Mouse (Mus musculus) midbrain, postnatal 0 days (tissue): ENCODE data around the gene Phox2a. TPM values are rescaled to one million over a fixed set of nuclear protein-coding genes. Genes with fewer than 3 reads are reported as not detected.
A peak's percentile ranks its signal among the peaks of the same experiment; 100 is the strongest.

ENCODE experiments used
- ATAC-seq: fragments of 200-750 bp; cut with Nextera tagmentation; 2 replicates; pipeline ENCODE4 v1.8.0; 2017; ENCODE audit warnings: moderate number of reproducible peaks, mild to moderate bottlenecking, moderate TSS enrichment, moderate library complexity; ENCODE audit not compliant: low FRiP score
- DNase-seq: peaks from one replicate; pipeline ENCODE4 v3.0.0-alpha.2; 2015; ENCODE audit warnings: low spot score
- H3K27ac ChIP-seq: fragments of 300-500 bp; sonication (generic); 2 replicates; pipeline ENCODE4 v1.5.1; 2014; ENCODE audit warnings: low read depth, mild to moderate bottlenecking, low read length, mixed read lengths
- H3K27me3 ChIP-seq: fragments of 300-500 bp; sonication (generic); 2 replicates; pipeline ENCODE4 v1.6.1; 2014; ENCODE audit warnings: low read length, control low read depth, mixed read lengths; ENCODE audit not compliant: insufficient read depth
- H3K36me3 ChIP-seq: fragments of 300-500 bp; sonication (generic); 2 replicates; pipeline ENCODE4 v1.6.1; 2014; ENCODE audit warnings: low read length, control low read depth, mixed read lengths; ENCODE audit not compliant: insufficient read depth
- H3K4me1 ChIP-seq: fragments of 300-500 bp; sonication (generic); 2 replicates; pipeline ENCODE4 v1.6.1; 2014; ENCODE audit warnings: mild to moderate bottlenecking, control low read depth, antibody characterized with exemption, low read length, mixed read lengths; ENCODE audit not compliant: insufficient read depth
- H3K4me2 ChIP-seq: fragments of 300-500 bp; sonication (generic); 2 replicates; pipeline ENCODE4 v1.6.1; 2014; ENCODE audit warnings: low read depth, mild to moderate bottlenecking, low read length, mixed read lengths; ENCODE audit not compliant: poor library complexity, severe bottlenecking
- H3K4me3 ChIP-seq: fragments of 300-500 bp; sonication (generic); 2 replicates; pipeline ENCODE4 v1.5.1; 2014; ENCODE audit warnings: low read depth, mild to moderate bottlenecking, low read length, moderate library complexity
- H3K9ac ChIP-seq: fragments of 300-500 bp; sonication (generic); replicated peaks from 2 replicates; pipeline ENCODE4 v1.6.1; 2014; ENCODE audit warnings: mild to moderate bottlenecking, low read length, moderate library complexity, mixed read lengths; ENCODE audit not compliant: poor library complexity, severe bottlenecking
- H3K9me3 ChIP-seq: fragments of 300-500 bp; sonication (generic); 2 replicates; pipeline ENCODE4 v1.6.1; 2016; ENCODE audit warnings: low read length, control low read depth
- CTCF ChIP-seq: IDR thresholded peaks from 2 replicates; pipeline ENCODE4 v1.5.1; 2016; ENCODE audit warnings: antibody characterized with exemption, mild to moderate bottlenecking
- WGBS: fragments of 180-500 bp; shearing (Covaris S2); extraction: QIAGEN DNeasy Blood & Tissue Kit; methylation state at CpG from one replicate; pipeline ENCODE4 v1.1.7; 2014; 5-methylcytosine and 5-hydroxymethylcytosine counted together
- polyA plus RNA-seq: library from polyadenylated mRNA; unstranded; fragments of >200 nt; fragmentation: Nextera tagmentation; extraction: Ambion mirVana; gene quantifications from 2 replicates; pipeline ENCODE4 v1.2.1, GENCODE M21; 2015
- total RNA-seq: library from RNA; depleted of rRNA; stranded (reverse); fragments of >200 nt; gene quantifications from 2 replicates; pipeline ENCODE4 v1.2.3, GENCODE M21; 2014

Phox2a gene
- total and polyA plus RNA-seq, 2 experiments from 2014 or later: 0.12 to 0.82 TPM

- peak overlapping the region; percentile 31 for H3K4me3 ChIP-seq
- peak; percentile 40 for DNase-seq
- under 1% methylated on average over 59 of the region's 71 CpGs for WGBS
- H3K36me3 ChIP-seq: no peaks in the 10 kb centered on the region
- TF ChIP-seq CTCF: no peak
- no peaks in the 10 kb centered on the region for H3K9me3 ChIP-seq
- 0 out of 2 replicates have a peak overlapping the region, but pooled peaks have one; percentile 19 for H3K9ac ChIP-seq
- ATAC-seq: peak; percentile 52; the same call in 1 of the 2 replicates
- H3K27ac ChIP-seq: no peak overlapping the region
- H3K4me1 ChIP-seq: no peaks in the 10 kb centered on the region
- H3K4me2 ChIP-seq: peak overlapping the region; percentile 48
- H3K27me3 ChIP-seq: peaks cover 62% of the 10 kb centered on the region
These were observed 3.7 kb downstream of the Phox2a start for GRCm38 (mm10) chr7:101821571-101822501.

- H3K27ac ChIP-seq: no peak overlapping the region
- no peak overlapping the region for H3K4me2 ChIP-seq
- H3K9ac ChIP-seq: no peak overlapping the region
- DNase-seq (peak; percentile 28), ATAC-seq (no peak)
- no peaks in the 10 kb centered on the region; the same call in 1 of the 2 replicates for H3K36me3 ChIP-seq
- peak; percentile 55 for TF ChIP-seq CTCF
- no peak overlapping the region for H3K4me3 ChIP-seq
- H3K9me3 ChIP-seq: no peaks in the 10 kb centered on the region
- WGBS: 37% methylated on average over 31 of the region's 32 CpGs
- H3K4me1 ChIP-seq: no peaks in the 10 kb centered on the region
- H3K27me3 ChIP-seq: peaks cover 50% of the 10 kb centered on the region
These were observed 5.0 kb downstream of the Phox2a start for GRCm38 (mm10) chr7:101822836-101823757.

GRCm38 (mm10) chr7:101823758-101824630, 5.9 kb downstream of the Phox2a start:
- no peak for ATAC-seq
- H3K9me3 ChIP-seq: no peaks in the 10 kb centered on the region
- 88% methylated on average over 18 of the region's 18 CpGs for WGBS
- peaks cover 41% of the 10 kb centered on the region for H3K27me3 ChIP-seq
- H3K36me3 ChIP-seq: no peaks in the 10 kb centered on the region; the same call in 1 of the 2 replicates
- no peak overlapping the region for H3K4me3 ChIP-seq
- H3K9ac ChIP-seq: no peak overlapping the region
- TF ChIP-seq CTCF: no peak
- no peak for DNase-seq
- H3K4me1 ChIP-seq: no peaks in the 10 kb centered on the region
- no peak overlapping the region for H3K4me2 ChIP-seq
- H3K27ac ChIP-seq: no peak overlapping the region

GRCm38 (mm10) chr7:101830373-101830772, 12.3 kb downstream of the Phox2a start:
- Histone ChIP-seq H3K4me3 (no peak overlapping the region), H3K9ac (no peak overlapping the region), H3K4me2 (no peak overlapping the region), H3K36me3 (peaks cover 6% of the 10 kb centered on the region), H3K27ac (no peak overlapping the region), H3K9me3 (no peaks in the 10 kb centered on the region), H3K4me1 (0 out of 2 replicates have a peak, but pooled peaks cover 3% of the 10 kb centered on the region), H3K27me3 (no peaks in the 10 kb centered on the region)
- WGBS: 97% methylated on average over 3 of the region's 3 CpGs
- DNase-seq (no peak), ATAC-seq (no peak)
- peak; percentile 10; the same call in 1 of the 2 replicates for TF ChIP-seq CTCF

GRCm38 (mm10) chr7:101831437-101831836, 13.3 kb downstream of the Phox2a start:
- Histone ChIP-seq H3K27ac (no peak overlapping the region), H3K9me3 (no peaks in the 10 kb centered on the region), H3K36me3 (peaks cover 6% of the 10 kb centered on the region), H3K27me3 (0 out of 2 replicates have a peak, but pooled peaks cover under 1% of the 10 kb centered on the region), H3K4me1 (0 out of 2 replicates have a peak, but pooled peaks cover 3% of the 10 kb centered on the region), H3K4me2 (no peak overlapping the region), H3K4me3 (no peak overlapping the region), H3K9ac (no peak overlapping the region)
- ATAC-seq: no peak
- no peak for TF ChIP-seq CTCF
- WGBS: 98% methylated on average over 8 of the region's 8 CpGs
- DNase-seq: no peak
